Mouse (Mus musculus) CD4-positive, CD25-positive, alpha-beta regulatory T cell (primary cell): ENCODE results near the gene Ghrh. TPM values are rescaled to one million over a fixed set of nuclear protein-coding genes. Genes with fewer than 3 reads are reported as not detected.

Source experiments
- polyA plus RNA-seq: library from polyadenylated mRNA; unstranded; fragments of 100-300 nt; shearing (Covaris generic); gene quantifications from one replicate; pipeline ENCODE4 v1.2.1, GENCODE M21; 2017

Gene Ghrh
- polyA plus RNA-seq: not detected

GRCm38 (mm10) chr2:157347361-157348159 is at the start of gene Ghrh:
TSS of gene Ghrh (minus strand) at chr2:157347506.

GRCm38 (mm10) chr2:157367184-157367893 is 20.0 kb upstream of the Ghrh start, which contains the start of gene Manbal:
TSS of gene Manbal (plus strand) at chr2:157367594.

Other genes starting within 250 kb of the Ghrh start
- 710 TPM for gene Samhd1, start 212.2 kb downstream of the Ghrh start, polyA plus RNA-seq
- 36.8 TPM for gene Rbl1, start 143.0 kb downstream of the Ghrh start, polyA plus RNA-seq
- gene Rpn2, start 68.5 kb downstream of the Ghrh start, polyA plus RNA-seq: 200 TPM
- 0.16 TPM for gene Mroh8, start 68.0 kb downstream of the Ghrh start, polyA plus RNA-seq
- gene Manbal, start 20.1 kb upstream of the Ghrh start, polyA plus RNA-seq: 48.5 TPM
- 5.6 TPM for gene Src, start 70.9 kb upstream of the Ghrh start, polyA plus RNA-seq
- 0.20 TPM for gene Nnat, start 212.6 kb upstream of the Ghrh start, polyA plus RNA-seq
- 15.7 TPM for gene Blcap, start 223.8 kb upstream of the Ghrh start, polyA plus RNA-seq